Mouse (Mus musculus) embryonic fibroblast, embryonic 13.5 days (primary cell): ENCODE data around the gene Psip1. TPM values are rescaled to one million over a fixed set of nuclear protein-coding genes. Genes with fewer than 3 reads are reported as not detected.

Experiments
- H3K27ac ChIP-seq: 2 replicates; pipeline ENCODE4 v1.5.1; 2012; ENCODE audit warnings: low read length, control low read depth, inconsistent platforms; ENCODE audit not compliant: insufficient read depth
- H3K4me1 ChIP-seq: 2 replicates; pipeline ENCODE4 v1.6.1; 2011; ENCODE audit warnings: low read length; ENCODE audit not compliant: control insufficient read depth, insufficient read depth
- H3K4me3 ChIP-seq: 2 replicates; pipeline ENCODE4 v1.5.1; 2011; ENCODE audit warnings: mild to moderate bottlenecking, control low read depth, low read length; ENCODE audit not compliant: insufficient read depth
- CTCF ChIP-seq: IDR thresholded peaks from 2 replicates; pipeline ENCODE4 v1.5.1; 2011; ENCODE audit warnings: mild to moderate bottlenecking, control low read depth, low read length, moderate library complexity, borderline replicate concordance; ENCODE audit not compliant: insufficient read depth
- POLR2A ChIP-seq: IDR thresholded peaks from 2 replicates; pipeline ENCODE4 v1.6.1; 2011; ENCODE audit warnings: low read depth, mild to moderate bottlenecking, control low read depth, low read length, moderate library complexity
- polyA plus RNA-seq: library from polyadenylated mRNA; stranded (reverse); fragments of >200 nt; gene quantifications from 2 replicates; pipeline ENCODE4 v1.2.4, GENCODE M21; 2011; ENCODE audit warnings: low read depth; ENCODE audit not compliant: missing spikeins, insufficient read length

The Psip1 gene
- polyA plus RNA-seq, 1 experiment, result 180 TPM

DNA sequence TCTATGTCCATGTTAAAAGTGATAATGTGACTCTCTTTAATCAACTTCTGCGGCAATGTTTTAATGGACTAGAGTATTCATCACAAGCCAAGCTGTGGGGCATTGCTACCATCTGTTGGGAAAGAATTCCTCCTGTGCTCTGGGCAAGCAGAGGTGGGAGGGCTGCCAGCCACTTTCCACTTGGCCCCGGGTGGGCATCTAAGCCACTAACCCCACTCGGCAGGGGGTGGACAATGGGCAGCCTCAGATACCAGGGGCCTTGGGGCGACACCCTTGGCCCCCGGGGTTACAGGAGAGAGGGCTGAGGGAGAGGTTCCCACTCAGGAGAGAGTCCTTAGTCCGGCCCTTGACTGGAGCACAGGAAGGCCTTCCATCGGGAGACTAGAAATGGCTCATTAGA, 18.6 kb downstream of the Psip1 start:
- Histone ChIP-seq H3K4me1 (no peaks in the 10 kb centered on the region), H3K4me3 (no peak overlapping the region), H3K27ac (no peak overlapping the region)
- TF ChIP-seq CTCF (no peak), POLR2A (no peak)

DNA sequence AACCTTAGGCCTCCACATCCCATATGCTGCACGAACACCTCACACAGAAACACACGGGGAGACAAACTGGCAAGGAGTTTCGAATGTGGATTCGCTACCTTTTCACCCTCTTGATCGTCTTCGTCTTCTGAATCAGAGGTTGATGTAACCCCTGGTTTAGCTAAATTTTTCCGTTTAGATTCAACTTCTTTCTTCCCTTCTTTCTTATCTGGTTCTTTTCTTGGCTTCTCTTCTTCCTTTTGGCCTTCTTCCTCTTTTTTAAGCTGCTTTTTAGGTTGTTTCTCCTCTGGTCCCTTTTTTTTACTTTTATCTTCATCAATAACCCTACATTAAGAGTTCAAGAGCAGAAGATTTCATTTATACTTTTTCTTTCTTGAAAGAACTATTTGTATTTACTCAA, 21.4 kb downstream of the Psip1 start:
- Histone ChIP-seq H3K27ac (no peak overlapping the region), H3K4me1 (no peaks in the 10 kb centered on the region), H3K4me3 (no peak overlapping the region)
- no peak for TF ChIP-seq POLR2A
- TF ChIP-seq CTCF, result no peak

- Histone ChIP-seq H3K27ac (no peak overlapping the region), H3K4me1 (no peaks in the 10 kb centered on the region)
These were observed 26.2 kb downstream of the Psip1 start for GRCm38 (mm10) chr4:83460106-83460505.

DNA sequence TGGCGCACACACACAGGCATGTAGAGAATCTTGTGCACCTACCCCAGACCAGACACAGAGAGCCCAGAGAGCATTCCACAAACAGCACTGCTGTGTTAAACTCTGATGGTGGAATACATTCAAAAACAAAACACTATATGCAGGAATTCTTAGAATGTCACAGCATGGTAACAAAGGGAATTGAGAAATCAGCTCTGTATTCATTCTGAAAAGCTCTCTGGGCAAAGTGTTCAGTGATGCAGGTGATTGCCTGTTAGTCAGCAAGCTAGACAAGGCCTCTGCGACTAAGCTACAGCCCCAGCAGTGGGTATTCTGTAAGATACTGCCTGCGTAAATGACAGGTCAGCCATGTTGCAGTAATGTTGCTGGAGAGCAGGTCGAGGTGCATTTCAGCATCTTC, 35.5 kb downstream of the Psip1 start:
- Histone ChIP-seq H3K4me3 (no peak overlapping the region), H3K4me1 (no peaks in the 10 kb centered on the region)
- TF ChIP-seq POLR2A, result no peak
- no peak for TF ChIP-seq CTCF

More at GRCm38 (mm10) chr4:83460106-83460505, 26.2 kb downstream of the Psip1 start:
- TF ChIP-seq CTCF, result no peak
- no peak for TF ChIP-seq POLR2A
- no peak overlapping the region for H3K4me3 ChIP-seq

GRCm38 (mm10) chr4:83441050-83441449, 45.2 kb downstream of the Psip1 start:
- H3K4me1 ChIP-seq, result peaks cover 4% of the 10 kb centered on the region; the same call in 1 of the 2 replicates
- TF ChIP-seq CTCF, result no peak
- TF ChIP-seq POLR2A, result no peak
- H3K4me3 ChIP-seq, result no peak overlapping the region
- no peak overlapping the region for H3K27ac ChIP-seq

More for the DNA sequence above, 35.5 kb downstream of the Psip1 start:
- H3K27ac ChIP-seq, result no peak overlapping the region

DNA sequence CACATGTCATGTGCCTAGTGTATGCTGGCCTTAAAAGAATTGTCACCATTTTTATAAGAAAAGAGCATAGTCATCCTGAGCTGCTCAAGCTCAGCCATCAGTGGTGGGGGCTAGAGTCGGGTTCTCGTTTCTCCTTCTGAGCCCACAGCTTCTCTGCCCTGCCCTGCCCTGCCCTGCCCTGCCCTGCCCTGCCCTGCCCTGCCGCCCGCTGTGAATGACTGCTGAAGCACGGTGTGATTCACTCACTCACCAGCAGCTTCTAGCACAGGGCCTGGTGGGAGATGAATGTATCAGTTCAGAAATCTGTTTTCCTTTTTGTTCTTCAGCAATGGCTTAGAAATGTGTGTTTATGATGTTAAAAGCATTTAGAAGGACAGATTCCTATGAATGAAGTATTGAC, 47.2 kb downstream of the Psip1 start:
- Histone ChIP-seq H3K4me3 (no peak overlapping the region), H3K4me1 (peaks cover 4% of the 10 kb centered on the region; the same call in 1 of the 2 replicates)
- no peak for TF ChIP-seq POLR2A

DNA sequence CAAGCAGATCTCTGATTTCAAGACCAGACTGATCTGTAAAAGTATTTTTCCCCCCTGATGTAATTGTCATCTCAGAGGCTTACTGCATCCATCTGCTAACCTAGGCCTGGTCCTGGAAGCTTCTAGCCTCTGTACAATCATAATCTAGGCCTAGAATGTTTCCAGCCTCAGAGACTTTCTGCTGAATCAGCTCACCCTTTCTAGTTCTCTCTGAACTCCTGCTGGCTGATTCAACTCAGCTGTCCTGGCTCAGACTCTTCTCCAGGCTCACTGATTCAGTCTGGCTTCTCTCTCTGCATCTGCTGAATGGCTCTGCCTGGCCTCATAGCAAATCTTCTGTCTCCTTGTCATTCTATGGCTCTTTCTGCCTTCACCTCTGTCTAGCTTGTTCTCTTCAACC, 48.1 kb downstream of the Psip1 start:
- TF ChIP-seq POLR2A, result no peak
- TF ChIP-seq CTCF, result no peak
- no peak overlapping the region for H3K4me3 ChIP-seq
- peak overlapping the region; percentile 24; the same call in 1 of the 2 replicates for H3K27ac ChIP-seq

More for the DNA sequence above, 47.2 kb downstream of the Psip1 start:
- no peak overlapping the region for H3K27ac ChIP-seq

GRCm38 (mm10) chr4:83436375-83436774, 49.9 kb downstream of the Psip1 start:
- Histone ChIP-seq H3K4me3 (no peak overlapping the region), H3K4me1 (peaks cover 9% of the 10 kb centered on the region; the same call in 1 of the 2 replicates), H3K27ac (no peak overlapping the region)
- no peak for TF ChIP-seq POLR2A
- no peak for TF ChIP-seq CTCF

More for the DNA sequence above, 48.1 kb downstream of the Psip1 start:
- H3K4me1 ChIP-seq, result peaks cover 4% of the 10 kb centered on the region; the same call in 1 of the 2 replicates

- Histone ChIP-seq H3K4me3 (no peak overlapping the region), H3K4me1 (peaks cover 7% of the 10 kb centered on the region; the same call in 1 of the 2 replicates), H3K27ac (no peak overlapping the region)
- TF ChIP-seq CTCF, result no peak
- no peak for TF ChIP-seq POLR2A
These were observed 53.4 kb downstream of the Psip1 start for GRCm38 (mm10) chr4:83432901-83433300.

DNA sequence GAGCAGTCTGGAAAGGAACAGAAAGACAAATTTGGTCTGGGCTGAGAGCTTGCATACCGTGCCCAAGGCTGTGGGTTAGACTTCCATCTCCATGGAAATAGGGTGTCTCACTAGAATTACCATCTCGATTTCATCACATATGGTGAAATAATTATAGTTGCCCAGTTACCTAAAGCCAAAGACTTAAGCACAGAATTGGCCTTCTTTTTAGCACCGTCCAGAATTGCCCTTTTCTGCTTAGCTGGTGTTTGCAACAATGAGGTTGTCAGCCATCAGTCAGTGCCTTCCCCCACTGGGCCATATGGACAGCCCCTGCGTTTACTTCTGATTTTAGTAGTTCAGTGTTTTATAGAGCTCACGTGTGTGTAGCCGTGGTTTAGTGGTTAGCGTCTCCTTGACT, 54.3 kb downstream of the Psip1 start:
- Histone ChIP-seq H3K4me1 (peaks cover 5% of the 10 kb centered on the region; the same call in 1 of the 2 replicates), H3K27ac (no peak overlapping the region), H3K4me3 (no peak overlapping the region)
- no peak for TF ChIP-seq POLR2A
- no peak for TF ChIP-seq CTCF
